Mouse (Mus musculus) hindbrain, embryonic 15.5 days (tissue): ENCODE results near the gene 3100002H09Rik. TPM values are rescaled to one million over a fixed set of nuclear protein-coding genes. Genes with fewer than 3 reads are reported as not detected.

Experiments
- ATAC-seq: fragments of 200-750 bp; cut with Nextera tagmentation; 2 replicates; pipeline ENCODE4 v1.8.0; 2017; ENCODE audit warnings: low read depth, moderate number of reproducible peaks, moderate TSS enrichment; ENCODE audit not compliant: low FRiP score
- H3K27ac ChIP-seq: fragments of 300-500 bp; sonication (generic); replicated peaks from 2 replicates; pipeline ENCODE4 v1.5.1; 2015; ENCODE audit warnings: mild to moderate bottlenecking, inconsistent platforms
- H3K27me3 ChIP-seq: fragments of 300-500 bp; sonication (generic); 2 replicates; pipeline ENCODE4 v1.6.1; 2015; ENCODE audit warnings: control low read depth, inconsistent platforms
- H3K36me3 ChIP-seq: fragments of 300-500 bp; sonication (generic); 2 replicates; pipeline ENCODE4 v1.6.1; 2015; ENCODE audit warnings: control low read depth, inconsistent platforms
- H3K4me1 ChIP-seq: fragments of 300-500 bp; sonication (generic); replicated peaks from 2 replicates; pipeline ENCODE4 v1.6.1; 2015; ENCODE audit warnings: control low read depth, inconsistent platforms
- H3K4me2 ChIP-seq: fragments of 300-500 bp; sonication (generic); 2 replicates; pipeline ENCODE4 v1.6.1; 2015; ENCODE audit warnings: moderate library complexity, mild to moderate bottlenecking, inconsistent platforms
- H3K4me3 ChIP-seq: fragments of 300-500 bp; sonication (generic); 2 replicates; pipeline ENCODE4 v1.5.1; 2015; ENCODE audit warnings: mild to moderate bottlenecking, inconsistent platforms
- H3K9ac ChIP-seq: fragments of 300-500 bp; sonication (generic); 2 replicates; pipeline ENCODE4 v1.6.1; 2015; ENCODE audit warnings: inconsistent platforms
- H3K9me3 ChIP-seq: fragments of 300-500 bp; sonication (generic); 2 replicates; pipeline ENCODE4 v1.6.1; 2016; ENCODE audit warnings: control low read depth, inconsistent platforms
- WGBS: fragments of 180-500 bp; shearing (Covaris S2); methylation state at CpG from one replicate; pipeline ENCODE4 v1.1.7; 2015; 5-methylcytosine and 5-hydroxymethylcytosine counted together
- polyA plus RNA-seq: library from polyadenylated mRNA; unstranded; fragments of >200 nt; fragmentation: Nextera tagmentation; extraction: Ambion mirVana; gene quantifications from 2 replicates; pipeline ENCODE4 v1.2.1, GENCODE M21; 2015

The 3100002H09Rik gene
- polyA plus RNA-seq, result 0.23 and 0.31 TPM in 2 replicates

GRCm38 (mm10) chr4:124610703-124611102 lies at the start of gene 3100002H09Rik:
3100002H09Rik (minus strand) TSS chr4:124610803.
- H3K9me3 ChIP-seq, result no peaks in the 10 kb centered on the region
- H3K27me3 ChIP-seq, result peaks cover 6% of the 10 kb centered on the region; the same call in 1 of the 2 replicates
- no peak within 1 kb of the TSS for H3K27ac ChIP-seq
- 86% methylated on average over 2 of the region's 2 CpGs for WGBS
- H3K4me1 ChIP-seq, result peaks cover 15% of the 10 kb centered on the region; the same call in 1 of the 2 replicates
- no peaks in the 10 kb centered on the region for H3K36me3 ChIP-seq
- ATAC-seq, result no peak
- H3K4me3 ChIP-seq, result no peak within 1 kb of the TSS
- H3K9ac ChIP-seq, result no peak within 1 kb of the TSS
- H3K4me2 ChIP-seq, result no peak within 1 kb of the TSS

DNA sequence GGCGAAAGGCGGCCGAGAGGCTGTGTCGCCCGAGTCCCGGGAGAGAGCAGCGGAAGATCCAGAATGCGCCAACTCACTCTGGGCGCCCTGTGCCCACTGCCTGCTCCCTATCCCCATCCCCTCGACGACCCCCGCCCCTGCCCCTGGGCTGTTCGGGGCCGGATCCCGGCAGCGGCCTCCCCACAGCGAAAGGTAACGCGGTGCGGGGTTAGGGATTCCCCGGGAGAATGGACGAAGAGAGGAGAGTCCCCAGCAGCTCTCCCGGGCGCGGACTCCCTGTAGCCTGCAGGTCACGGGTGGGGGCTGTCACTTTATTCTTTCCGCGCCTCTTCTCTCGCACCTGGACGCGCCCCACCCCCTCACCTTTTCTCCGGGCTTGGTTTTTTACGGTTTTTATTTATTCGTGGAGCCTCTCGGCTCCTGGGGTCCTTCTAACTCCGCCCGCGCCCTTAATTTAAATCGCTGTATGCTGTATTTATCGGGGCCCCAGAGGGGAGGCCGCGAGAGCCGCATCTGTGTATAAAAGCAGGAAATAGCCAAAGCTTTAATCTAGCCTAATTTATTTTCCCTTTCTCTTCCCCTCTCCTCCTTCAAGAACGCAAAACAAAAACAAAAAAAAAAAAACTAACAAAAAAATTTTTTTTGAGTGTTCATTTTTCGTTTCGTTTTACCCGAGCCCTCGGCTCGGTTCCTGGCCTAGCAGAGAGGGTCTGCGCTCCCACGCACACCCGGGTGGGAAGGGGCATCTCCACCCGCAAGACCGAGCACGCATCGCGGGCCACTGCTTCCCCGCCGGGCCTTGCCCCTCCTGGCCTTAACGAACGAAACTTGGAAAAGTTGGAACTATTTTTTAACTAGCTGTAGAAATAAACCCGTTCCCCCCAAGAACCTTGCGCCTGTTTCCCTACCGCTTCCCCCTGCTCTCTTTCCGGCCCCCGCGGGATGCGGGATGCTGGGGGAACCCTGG lies 48.9 kb upstream of the 3100002H09Rik start:
- whole genome bisulfite sequencing, result 1% methylated on average over 68 of the region's 68 CpGs
- ATAC-seq, result no peak
- Histone ChIP-seq H3K27me3 (peaks cover 62% of the 10 kb centered on the region), H3K4me3 (peak overlapping the region; percentile 59), H3K27ac (no peak overlapping the region), H3K9me3 (no peaks in the 10 kb centered on the region), H3K36me3 (no peaks in the 10 kb centered on the region), H3K4me2 (peak overlapping the region; percentile 86), H3K9ac (0 out of 2 replicates have a peak overlapping the region, but pooled peaks have one; percentile 14), H3K4me1 (peaks cover 35% of the 10 kb centered on the region)

GRCm38 (mm10) chr4:124658412-124658851 lies 47.8 kb upstream of the 3100002H09Rik start:
- Histone ChIP-seq H3K4me3 (peak overlapping the region; percentile 59), H3K9ac (no peak overlapping the region), H3K27me3 (peaks cover 69% of the 10 kb centered on the region), H3K36me3 (no peaks in the 10 kb centered on the region), H3K27ac (no peak overlapping the region), H3K4me2 (peak overlapping the region; percentile 86), H3K9me3 (no peaks in the 10 kb centered on the region), H3K4me1 (peaks cover 29% of the 10 kb centered on the region)
- WGBS, result under 1% methylated on average over 39 of the region's 39 CpGs
- no peak for ATAC-seq

GRCm38 (mm10) chr4:124657781-124658180 lies 47.2 kb upstream of the 3100002H09Rik start:
- H3K4me1 ChIP-seq, result peaks cover 33% of the 10 kb centered on the region

GRCm38 (mm10) chr4:124656854-124657650 lies 46.4 kb upstream of the 3100002H09Rik start:
- H3K9ac ChIP-seq, result peak overlapping the region; percentile 38
- H3K4me2 ChIP-seq, result peak overlapping the region; percentile 86
- H3K27ac ChIP-seq, result 0 out of 2 replicates have a peak overlapping the region, but pooled peaks have one; percentile 2
- under 1% methylated on average over 81 of the region's 92 CpGs for WGBS
- peak; percentile 88 for ATAC-seq
- no peaks in the 10 kb centered on the region for H3K9me3 ChIP-seq
- H3K4me1 ChIP-seq, result peaks cover 34% of the 10 kb centered on the region
- peaks cover 56% of the 10 kb centered on the region for H3K27me3 ChIP-seq
- H3K4me3 ChIP-seq, result peak overlapping the region; percentile 59
- no peaks in the 10 kb centered on the region for H3K36me3 ChIP-seq

More at GRCm38 (mm10) chr4:124657781-124658180, 47.2 kb upstream of the 3100002H09Rik start:
- H3K27ac ChIP-seq, result 0 out of 2 replicates have a peak overlapping the region, but pooled peaks have one; percentile 31
- 2% methylated on average over 30 of the region's 61 CpGs for WGBS
- ATAC-seq, result peak; percentile 7
- H3K4me3 ChIP-seq, result peak overlapping the region; percentile 59
- H3K4me2 ChIP-seq, result peak overlapping the region; percentile 86
- peaks cover 63% of the 10 kb centered on the region for H3K27me3 ChIP-seq
- H3K36me3 ChIP-seq, result no peaks in the 10 kb centered on the region
- H3K9ac ChIP-seq, result peak overlapping the region; percentile 38
- no peaks in the 10 kb centered on the region for H3K9me3 ChIP-seq

DNA sequence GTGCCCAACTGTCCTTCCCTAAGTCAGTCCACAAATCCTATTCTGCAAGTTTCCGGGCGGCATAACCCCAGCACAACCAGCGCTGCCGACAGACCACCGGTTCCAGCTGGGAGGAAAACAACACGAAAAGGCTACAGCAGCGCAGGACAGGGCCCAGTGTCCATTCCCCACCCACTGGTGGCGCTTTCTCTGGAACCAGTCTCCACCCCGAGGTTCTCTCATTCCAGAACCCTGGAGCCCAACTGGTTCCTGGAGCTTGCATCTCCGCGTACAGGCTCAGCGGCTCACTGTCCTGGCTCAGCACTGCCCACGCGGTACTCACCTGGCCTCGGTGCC lies 45.9 kb upstream of the 3100002H09Rik start, which contains the start of gene Pou3f1:
Gene Pou3f1, plus strand, starts transcription at position 290 of the 336 bp plus-strand sequence.
- peaks cover 34% of the 10 kb centered on the region for H3K4me1 ChIP-seq
- no peaks in the 10 kb centered on the region for H3K36me3 ChIP-seq
- H3K9ac ChIP-seq, result peak within 1 kb of the TSS; percentile 38
- H3K4me3 ChIP-seq, result peak within 1 kb of the TSS; percentile 59
- H3K4me2 ChIP-seq, result peak within 1 kb of the TSS; percentile 86
- 1% methylated on average over 15 of the region's 15 CpGs for WGBS
- no peaks in the 10 kb centered on the region for H3K9me3 ChIP-seq
- 0 out of 2 replicates have a peak within 1 kb of the TSS, but pooled peaks have one; percentile 31 for H3K27ac ChIP-seq
- no peak for ATAC-seq
- H3K27me3 ChIP-seq, result peaks cover 50% of the 10 kb centered on the region

GRCm38 (mm10) chr4:124652886-124653285 lies 42.3 kb upstream of the 3100002H09Rik start:
- 6% methylated on average over 9 of the region's 9 CpGs for WGBS
- no peak for ATAC-seq
- Histone ChIP-seq H3K4me3 (no peak overlapping the region), H3K27ac (no peak overlapping the region), H3K4me1 (peaks cover 16% of the 10 kb centered on the region), H3K4me2 (no peak overlapping the region), H3K9me3 (no peaks in the 10 kb centered on the region), H3K27me3 (peaks cover 45% of the 10 kb centered on the region), H3K9ac (no peak overlapping the region), H3K36me3 (no peaks in the 10 kb centered on the region)

DNA sequence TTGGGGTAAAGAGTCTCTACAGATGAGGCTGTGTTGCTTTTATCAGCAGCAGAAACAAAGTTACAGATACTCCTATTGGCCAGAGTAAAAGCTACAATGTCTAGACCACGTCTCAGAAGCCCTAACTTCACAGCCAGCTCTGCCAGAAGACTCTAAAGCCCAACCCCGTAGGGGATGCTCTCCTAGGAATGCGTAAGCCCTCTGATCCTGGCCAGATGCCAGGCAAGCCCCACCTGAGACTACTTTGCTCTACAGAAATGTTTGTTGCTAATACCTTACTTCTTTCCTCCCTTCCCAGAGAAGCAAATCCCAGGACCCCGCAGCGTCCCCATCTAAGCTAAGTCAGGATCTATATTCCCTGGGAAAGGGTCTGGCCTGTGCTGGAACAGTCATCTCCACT lies 37.3 kb upstream of the 3100002H09Rik start:
- no peak for ATAC-seq
- WGBS, result 41% methylated on average over 5 of the region's 5 CpGs
- Histone ChIP-seq H3K9me3 (no peaks in the 10 kb centered on the region), H3K4me2 (no peak overlapping the region), H3K4me3 (no peak overlapping the region), H3K27me3 (peaks cover 17% of the 10 kb centered on the region), H3K36me3 (no peaks in the 10 kb centered on the region), H3K4me1 (peaks cover 2% of the 10 kb centered on the region), H3K27ac (no peak overlapping the region), H3K9ac (no peak overlapping the region)

GRCm38 (mm10) chr4:124646591-124646990 lies 36.0 kb upstream of the 3100002H09Rik start:
- Histone ChIP-seq H3K27me3 (peaks cover 17% of the 10 kb centered on the region), H3K4me2 (no peak overlapping the region), H3K9ac (no peak overlapping the region), H3K9me3 (no peaks in the 10 kb centered on the region), H3K4me1 (no peaks in the 10 kb centered on the region; the same call in 1 of the 2 replicates), H3K27ac (no peak overlapping the region), H3K36me3 (no peaks in the 10 kb centered on the region), H3K4me3 (no peak overlapping the region)
- ATAC-seq, result no peak
- 26% methylated on average over 8 of the region's 8 CpGs for WGBS

GRCm38 (mm10) chr4:124644974-124645433 lies 34.4 kb upstream of the 3100002H09Rik start:
- Histone ChIP-seq H3K4me3 (no peak overlapping the region), H3K4me1 (peaks cover under 1% of the 10 kb centered on the region), H3K36me3 (no peaks in the 10 kb centered on the region), H3K4me2 (no peak overlapping the region), H3K27ac (no peak overlapping the region), H3K9me3 (no peaks in the 10 kb centered on the region), H3K27me3 (peaks cover 13% of the 10 kb centered on the region), H3K9ac (no peak overlapping the region)
- 22% methylated on average over 3 of the region's 3 CpGs for WGBS
- no peak for ATAC-seq

DNA sequence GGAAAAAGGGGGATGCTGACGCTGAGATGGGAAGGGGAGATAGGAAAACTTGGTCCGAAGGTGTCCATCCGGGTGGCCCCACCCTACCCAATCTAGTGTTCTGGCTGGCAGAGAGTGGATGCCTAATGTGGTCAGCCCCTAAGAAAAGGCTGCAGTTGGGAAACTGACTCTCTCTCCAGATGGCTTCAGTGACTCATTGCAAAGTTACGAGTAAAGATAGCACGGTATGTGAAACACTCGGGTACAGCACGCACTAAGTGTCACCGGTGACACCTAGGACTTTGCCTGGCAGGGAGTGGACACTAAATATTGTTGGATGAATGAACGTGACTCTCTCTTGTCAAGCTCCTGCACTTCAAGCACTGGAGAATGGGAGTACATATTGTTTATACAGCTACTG lies 33.3 kb upstream of the 3100002H09Rik start:
- Histone ChIP-seq H3K9ac (no peak overlapping the region), H3K4me1 (peaks cover 6% of the 10 kb centered on the region), H3K27me3 (peaks cover 12% of the 10 kb centered on the region), H3K4me3 (no peak overlapping the region), H3K27ac (no peak overlapping the region), H3K9me3 (no peaks in the 10 kb centered on the region), H3K36me3 (no peaks in the 10 kb centered on the region), H3K4me2 (no peak overlapping the region)
- ATAC-seq, result no peak
- WGBS, result 97% methylated on average over 9 of the region's 9 CpGs
